Mouse (Mus musculus) common myeloid progenitor, adult 5-6 weeks (primary cell): ENCODE data around the gene Cpne5. TPM values are rescaled to one million over a fixed set of nuclear protein-coding genes. Genes with fewer than 3 reads are reported as not detected.
"Not testable (repeated sequence)": the region's sequence is repeated elsewhere in the genome, so short reads cannot be mapped to it uniquely, and the experiment has no call there.

Experiments
- ATAC-seq: replicated peaks from 2 replicates; pipeline ENCODE4 v1.8.0; 2016; ENCODE audit warnings: low read depth, mild to moderate bottlenecking, moderate TSS enrichment, inconsistent platforms; ENCODE audit not compliant: poor library complexity, severe bottlenecking
- total RNA-seq: library from RNA; stranded (forward); fragments of 200-1000, 187-1606 nt; gene quantifications from 2 replicates; pipeline ENCODE4 v1.2.3, GENCODE M21; 2017

Cpne5 gene
- total RNA-seq, 1 experiment from 2014 or later: 0.64 TPM

DNA sequence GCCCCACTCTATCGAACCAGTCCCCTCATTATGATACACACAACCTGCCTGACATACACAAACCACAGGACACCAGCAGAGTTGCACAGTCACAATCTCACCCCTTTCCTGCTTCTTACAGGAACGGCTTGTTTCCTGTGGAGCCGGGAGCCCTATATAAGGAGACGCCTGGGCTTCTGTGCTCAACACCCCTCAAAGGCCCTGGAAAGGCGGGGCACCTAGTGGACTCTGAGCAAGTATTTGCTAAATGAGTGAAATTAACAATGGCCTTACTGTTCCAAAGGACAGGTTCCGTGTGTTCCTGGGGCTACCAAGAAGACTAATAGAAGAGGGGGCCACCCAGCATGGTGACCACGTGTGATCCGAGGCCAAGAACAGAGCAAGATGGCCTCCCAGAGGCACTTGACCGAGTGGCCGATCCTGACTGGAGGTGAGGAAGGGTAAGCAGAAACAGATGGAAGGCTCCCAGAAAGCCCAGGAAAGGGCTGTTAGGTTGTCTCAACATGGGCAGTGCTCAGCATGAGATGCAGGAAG lies 20.1 kb upstream of the Cpne5 start:
- no peak for ATAC-seq

GRCm38 (mm10) chr17:29257001-29257511 lies 19.1 kb upstream of the Cpne5 start:
- no peak for ATAC-seq

GRCm38 (mm10) chr17:29256507-29256906 lies 18.5 kb upstream of the Cpne5 start:
- no peak for ATAC-seq

GRCm38 (mm10) chr17:29254784-29255183 lies 16.8 kb upstream of the Cpne5 start:
- not testable (repeated sequence) for ATAC-seq

GRCm38 (mm10) chr17:29253684-29254083 lies 15.7 kb upstream of the Cpne5 start:
- no peak for ATAC-seq

DNA sequence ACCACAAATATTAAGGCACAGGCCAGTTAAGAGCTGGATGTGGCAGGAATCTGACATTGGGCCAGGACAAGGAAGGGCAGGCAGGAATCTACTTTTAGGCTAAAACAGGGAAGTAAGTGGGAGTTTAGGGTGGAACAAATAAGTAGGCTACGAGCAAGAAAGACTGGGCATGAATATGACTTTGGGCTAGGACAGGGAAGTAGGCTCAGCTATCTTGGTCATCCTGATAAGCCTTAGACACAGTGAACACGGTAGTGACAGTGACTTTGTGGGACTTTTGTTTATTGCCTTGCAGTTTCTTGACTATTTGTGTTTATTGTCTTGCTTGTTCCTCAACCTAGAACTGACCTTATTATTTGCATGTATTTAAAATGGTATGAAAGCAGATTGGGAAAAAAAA lies 15.3 kb upstream of the Cpne5 start:
- no peak for ATAC-seq

DNA sequence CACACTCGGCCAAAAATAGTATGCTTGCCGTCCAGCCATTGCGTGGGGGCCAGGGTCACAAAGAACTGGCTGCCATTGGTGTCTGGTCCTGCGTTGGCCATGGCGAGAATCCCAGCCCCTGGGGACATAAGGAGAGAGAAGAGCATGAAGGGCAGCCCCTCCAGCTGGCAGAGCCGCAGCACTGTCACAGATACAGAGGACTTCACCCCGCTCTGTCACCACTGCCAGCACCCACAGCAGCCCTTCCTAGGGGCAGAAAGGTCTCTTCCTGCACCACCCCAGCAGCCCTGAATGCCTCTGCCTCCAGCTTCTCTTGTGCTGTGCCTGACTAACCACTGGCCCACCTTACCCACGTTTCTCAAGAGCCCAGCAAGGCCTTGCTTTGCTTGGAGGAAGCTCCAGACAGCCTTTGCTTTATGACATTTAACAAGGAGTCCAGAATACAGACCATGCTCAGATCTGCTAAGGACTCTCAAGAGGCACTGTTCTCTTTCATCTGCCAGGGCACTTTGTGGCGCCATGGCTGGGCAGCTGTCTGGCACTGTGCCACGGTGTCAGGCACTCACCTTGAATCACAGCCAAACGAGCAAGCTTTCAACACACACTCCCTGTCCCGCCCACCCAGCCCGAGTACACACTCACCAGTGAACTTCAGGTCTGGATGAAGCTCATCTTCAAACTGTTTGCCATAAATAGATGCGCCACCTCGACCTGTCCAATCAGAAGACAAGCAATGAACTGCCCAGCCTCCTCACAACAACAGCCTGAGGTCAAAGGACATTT lies 13.8 kb upstream of the Cpne5 start:
- ATAC-seq: no peak

GRCm38 (mm10) chr17:29251006-29251405 lies 13.0 kb upstream of the Cpne5 start:
- ATAC-seq: not testable (repeated sequence)

DNA sequence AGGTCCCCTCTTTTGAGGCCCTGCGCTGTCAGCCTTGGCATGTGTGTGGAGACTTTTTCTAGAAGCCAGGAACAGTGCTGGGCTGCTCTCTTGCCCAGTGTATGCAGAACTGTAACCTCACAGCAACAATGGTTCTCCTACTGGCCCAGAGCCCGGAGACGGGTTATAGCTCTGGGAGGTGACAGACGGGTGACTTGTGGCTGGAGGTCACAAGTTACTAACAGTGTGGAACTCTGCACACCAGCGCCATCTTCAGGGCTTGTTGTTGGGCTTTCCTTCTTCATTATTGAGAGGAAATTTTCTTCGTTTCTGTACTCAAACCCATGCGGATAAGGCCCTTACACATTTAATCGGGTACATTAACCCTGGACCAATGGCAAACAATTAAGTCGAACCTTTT lies 11.5 kb upstream of the Cpne5 start:
- ATAC-seq: 0 out of 2 replicates have a peak, but pooled peaks have one; percentile 38

GRCm38 (mm10) chr17:29247881-29248280 lies 9.9 kb upstream of the Cpne5 start:
- ATAC-seq: no peak

GRCm38 (mm10) chr17:29246602-29247001 lies 8.6 kb upstream of the Cpne5 start:
- peak; percentile 62 for ATAC-seq

GRCm38 (mm10) chr17:29245725-29246124 lies 7.8 kb upstream of the Cpne5 start:
- peak; percentile 78 for ATAC-seq

- ATAC-seq: no peak
These were observed 6.9 kb upstream of the Cpne5 start for GRCm38 (mm10) chr17:29244912-29245311.

GRCm38 (mm10) chr17:29238421-29238945 lies 516 bp upstream of the Cpne5 start:
- ATAC-seq: peak; percentile 66

GRCm38 (mm10) chr17:29237267-29237771 lies 648 bp downstream of the Cpne5 start:
- no peak for ATAC-seq

DNA sequence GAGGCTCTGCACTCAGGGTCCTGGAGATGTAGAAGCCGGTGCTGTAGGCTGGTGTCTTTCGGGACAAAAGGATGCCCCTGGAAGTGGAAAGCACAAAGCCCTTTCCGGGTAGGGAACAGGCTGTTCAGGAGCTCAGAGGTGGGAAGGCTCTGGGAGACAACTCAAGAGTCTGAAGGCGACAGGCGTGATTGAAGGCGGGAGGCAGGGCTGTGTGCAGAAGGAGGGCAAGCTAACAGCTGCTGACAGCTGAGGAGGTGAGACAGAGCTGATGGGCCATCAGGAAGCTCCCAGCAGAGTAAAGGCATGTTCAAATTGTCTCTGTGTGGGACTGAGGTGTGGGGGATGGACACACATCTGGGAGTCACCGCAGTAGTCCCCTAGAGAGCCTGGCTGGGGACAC lies 1.9 kb downstream of the Cpne5 start:
- no peak for ATAC-seq

GRCm38 (mm10) chr17:29231109-29231508 lies 6.9 kb downstream of the Cpne5 start:
- no peak for ATAC-seq

- no peak for ATAC-seq
These were observed 17.3 kb downstream of the Cpne5 start for GRCm38 (mm10) chr17:29220631-29221030.

DNA sequence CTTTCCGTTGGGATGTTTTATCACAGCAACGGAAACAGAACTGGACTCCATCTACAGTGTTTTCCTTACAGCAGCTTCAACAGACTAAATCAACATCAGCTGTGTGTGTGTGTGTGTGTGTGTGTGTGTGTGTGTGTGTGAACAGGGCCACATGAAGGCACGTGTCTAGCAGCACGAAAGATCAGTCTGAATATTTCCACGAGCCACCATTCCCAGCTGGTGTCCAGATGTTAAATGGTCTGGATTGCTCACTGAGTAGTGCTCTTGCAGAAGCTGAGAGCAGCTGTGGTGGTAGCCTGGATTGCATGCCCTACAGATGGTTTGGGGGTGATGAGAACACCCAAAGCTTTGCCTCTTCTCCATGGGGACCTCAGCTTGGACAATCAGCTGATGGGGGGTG lies 19.9 kb downstream of the Cpne5 start:
- no peak for ATAC-seq

DNA sequence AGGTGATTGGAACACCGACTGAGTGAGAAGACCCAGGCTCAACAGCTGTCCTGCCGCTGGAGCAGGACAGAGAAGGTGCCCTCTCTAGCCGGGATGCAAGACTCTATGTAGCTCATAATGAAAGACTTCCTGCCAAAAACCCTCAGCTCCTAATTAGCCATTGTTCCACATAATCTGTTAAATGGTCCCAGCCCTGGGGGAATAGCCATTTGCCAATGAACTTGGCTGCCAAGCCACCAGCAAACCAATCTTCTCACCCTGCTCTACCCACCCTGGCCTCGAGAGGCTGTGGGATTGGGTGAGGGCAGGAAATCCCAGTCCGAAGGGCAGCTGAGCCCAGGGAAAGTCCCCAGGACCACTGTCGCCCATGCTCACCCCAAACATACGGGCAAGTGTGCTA lies 21.9 kb downstream of the Cpne5 start:
- no peak for ATAC-seq

DNA sequence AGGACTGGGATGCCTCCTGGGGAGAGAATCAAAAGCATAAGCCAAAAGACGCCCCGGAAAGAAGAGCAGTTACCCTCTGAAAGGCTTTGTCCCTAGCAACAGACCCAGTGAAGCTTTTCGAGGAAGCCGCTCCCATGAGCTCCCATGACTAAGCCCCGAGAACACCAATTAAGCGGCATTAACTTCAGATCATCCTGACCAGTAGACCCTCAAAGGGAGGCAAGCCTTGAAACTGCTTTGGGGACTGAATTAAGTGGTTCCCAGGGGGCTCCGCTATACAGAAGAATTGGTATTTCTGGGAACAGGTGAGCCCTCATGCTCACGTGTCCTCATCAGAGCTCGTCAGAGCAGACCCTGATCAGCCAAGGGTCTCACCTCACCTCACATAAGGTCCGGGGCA lies 23.3 kb downstream of the Cpne5 start:
- ATAC-seq: no peak
